Mouse (Mus musculus): Measurements from ENCODE around the gene Inf2.

- TF ChIP-seq CTCF (IDR thresholded peaks at IDR 0.05; ENCODE audit: low read depth) (no peak), EP300 (IDR thresholded peaks at IDR 0.05; ENCODE audit: low read depth) (no peak)
Observed at GRCm38 (mm10) chr12:112609031-112609430, 20.4 kb downstream of the Inf2 start.
